Mouse (Mus musculus): ENCODE results near the gene Edn3. TPM values are rescaled to one million over a fixed set of nuclear protein-coding genes. Genes with fewer than 3 reads are reported as not detected.
A peak's percentile ranks its signal among the peaks of the same experiment; 100 is the strongest.

Edn3 gene
- polyA plus RNA-seq, 1 experiment from 2014 or later = 0.11 TPM

- Histone ChIP-seq H3K4me1 (ENCODE audit: insufficient read depth) (no peaks in the 10 kb centered on the region), H3K9me3 (ENCODE audit: low read length) (no peaks in the 10 kb centered on the region), H3K9ac (replicated peaks) (no peak overlapping the region), H3K27me3 (ENCODE audit: insufficient read depth, low read length) (no peaks in the 10 kb centered on the region), H3K4me3 (ENCODE audit: low read depth, low read length) (no peak overlapping the region), H3K27ac (ENCODE audit: low read depth) (no peak overlapping the region), H3K36me3 (replicated peaks; ENCODE audit: insufficient read depth, low read length) (no peaks in the 10 kb centered on the region), H3K4me2 (ENCODE audit: low read depth, low read length) (no peak overlapping the region)
- 88% methylated on average over 1 of the region's 1 CpGs for WGBS (ENCODE audit: insufficient replicate concordance)
- no peak for DNase-seq
- ATAC-seq = no peak
- TF ChIP-seq CTCF (IDR thresholded peaks at IDR 0.05; ENCODE audit: low read depth) (no peak), EP300 (IDR thresholded peaks at IDR 0.05; ENCODE audit: low read depth) (no peak)
Measured at GRCm38 (mm10) chr2:174735270-174735669, 25.1 kb upstream of the Edn3 start.

GRCm38 (mm10) chr2:174747182-174747581, 13.2 kb upstream of the Edn3 start:
- no peaks in the 10 kb centered on the region for H3K9me3 ChIP-seq (ENCODE audit: low read length)
- H3K9ac ChIP-seq (replicated peaks) = no peak overlapping the region
- no peaks in the 10 kb centered on the region for H3K27me3 ChIP-seq (ENCODE audit: insufficient read depth, low read length)
- no peaks in the 10 kb centered on the region for H3K4me1 ChIP-seq (ENCODE audit: insufficient read depth)
- ATAC-seq = no peak
- no peak for DNase-seq
- H3K36me3 ChIP-seq (replicated peaks; ENCODE audit: insufficient read depth, low read length) = no peaks in the 10 kb centered on the region
- H3K27ac ChIP-seq (ENCODE audit: low read depth) = no peak overlapping the region
- WGBS (ENCODE audit: insufficient replicate concordance) = 52% methylated on average over 1 of the region's 1 CpGs
- TF ChIP-seq EP300 (IDR thresholded peaks at IDR 0.05; ENCODE audit: low read depth) = no peak
- TF ChIP-seq CTCF (IDR thresholded peaks at IDR 0.05; ENCODE audit: low read depth) = no peak
- H3K4me3 ChIP-seq (ENCODE audit: low read depth, low read length) = no peak overlapping the region
- H3K4me2 ChIP-seq (ENCODE audit: low read depth, low read length) = no peak overlapping the region

GRCm38 (mm10) chr2:174748381-174748780, 12.0 kb upstream of the Edn3 start:
- ATAC-seq = peak; percentile 67
- no peak overlapping the region for H3K4me3 ChIP-seq (ENCODE audit: low read depth, low read length)
- H3K4me2 ChIP-seq (ENCODE audit: low read depth, low read length) = peak overlapping the region; percentile 24

GRCm38 (mm10) chr2:174753197-174753596, 7.2 kb upstream of the Edn3 start:
- TF ChIP-seq CTCF (IDR thresholded peaks at IDR 0.05; ENCODE audit: low read depth) = no peak
- no peak for TF ChIP-seq EP300 (IDR thresholded peaks at IDR 0.05; ENCODE audit: low read depth)

More at GRCm38 (mm10) chr2:174748381-174748780, 12.0 kb upstream of the Edn3 start:
- TF ChIP-seq EP300 (IDR thresholded peaks at IDR 0.05; ENCODE audit: low read depth) (no peak), CTCF (IDR thresholded peaks at IDR 0.05; ENCODE audit: low read depth) (no peak)
- DNase-seq = no peak
- WGBS (ENCODE audit: insufficient replicate concordance) = 62% methylated on average over 8 of the region's 8 CpGs
- Histone ChIP-seq H3K9me3 (ENCODE audit: low read length) (no peaks in the 10 kb centered on the region), H3K27ac (ENCODE audit: low read depth) (no peak overlapping the region), H3K36me3 (replicated peaks; ENCODE audit: insufficient read depth, low read length) (no peaks in the 10 kb centered on the region), H3K9ac (replicated peaks) (no peak overlapping the region), H3K4me1 (ENCODE audit: insufficient read depth) (no peaks in the 10 kb centered on the region), H3K27me3 (ENCODE audit: insufficient read depth, low read length) (no peaks in the 10 kb centered on the region)

GRCm38 (mm10) chr2:174754231-174754630, 6.2 kb upstream of the Edn3 start:
- Histone ChIP-seq H3K27ac (ENCODE audit: low read depth) (no peak overlapping the region), H3K4me3 (ENCODE audit: low read depth, low read length) (no peak overlapping the region), H3K4me1 (ENCODE audit: insufficient read depth) (no peaks in the 10 kb centered on the region), H3K36me3 (replicated peaks; ENCODE audit: insufficient read depth, low read length) (no peaks in the 10 kb centered on the region), H3K9me3 (ENCODE audit: low read length) (no peaks in the 10 kb centered on the region), H3K4me2 (ENCODE audit: low read depth, low read length) (no peak overlapping the region), H3K9ac (replicated peaks) (no peak overlapping the region), H3K27me3 (ENCODE audit: insufficient read depth, low read length) (no peaks in the 10 kb centered on the region)
- TF ChIP-seq CTCF (IDR thresholded peaks at IDR 0.05; ENCODE audit: low read depth) = no peak
- no peak for TF ChIP-seq EP300 (IDR thresholded peaks at IDR 0.05; ENCODE audit: low read depth)
- no peak for ATAC-seq
- no peak for DNase-seq
- WGBS (ENCODE audit: insufficient replicate concordance) = 76% methylated on average over 1 of the region's 1 CpGs

More at GRCm38 (mm10) chr2:174753197-174753596, 7.2 kb upstream of the Edn3 start:
- Histone ChIP-seq H3K4me1 (ENCODE audit: insufficient read depth) (no peaks in the 10 kb centered on the region), H3K9me3 (ENCODE audit: low read length) (no peaks in the 10 kb centered on the region), H3K36me3 (replicated peaks; ENCODE audit: insufficient read depth, low read length) (no peaks in the 10 kb centered on the region), H3K27ac (ENCODE audit: low read depth) (no peak overlapping the region), H3K4me3 (ENCODE audit: low read depth, low read length) (no peak overlapping the region), H3K4me2 (ENCODE audit: low read depth, low read length) (no peak overlapping the region), H3K27me3 (ENCODE audit: insufficient read depth, low read length) (no peaks in the 10 kb centered on the region), H3K9ac (replicated peaks) (no peak overlapping the region)
- no peak for DNase-seq
- 78% methylated on average over 1 of the region's 1 CpGs for WGBS (ENCODE audit: insufficient replicate concordance)
- ATAC-seq = no peak

- no peaks in the 10 kb centered on the region for H3K9me3 ChIP-seq (ENCODE audit: low read length)
- H3K9ac ChIP-seq (replicated peaks) = no peak overlapping the region
- peaks cover 8% of the 10 kb centered on the region; the same call in 1 of the 2 replicates for H3K27me3 ChIP-seq (ENCODE audit: insufficient read depth, low read length)
- H3K4me1 ChIP-seq (ENCODE audit: insufficient read depth) = no peaks in the 10 kb centered on the region
- WGBS (ENCODE audit: insufficient replicate concordance) = 43% methylated on average over 4 of the region's 4 CpGs
- DNase-seq (no peak), ATAC-seq (no peak)
- H3K4me3 ChIP-seq (ENCODE audit: low read depth, low read length) = no peak overlapping the region
- no peak overlapping the region for H3K27ac ChIP-seq (ENCODE audit: low read depth)
- TF ChIP-seq CTCF (IDR thresholded peaks at IDR 0.05; ENCODE audit: low read depth) = no peak
- TF ChIP-seq EP300 (IDR thresholded peaks at IDR 0.05; ENCODE audit: low read depth) = no peak
- H3K4me2 ChIP-seq (ENCODE audit: low read depth, low read length) = no peak overlapping the region
- no peaks in the 10 kb centered on the region for H3K36me3 ChIP-seq (replicated peaks; ENCODE audit: insufficient read depth, low read length)
Measured at GRCm38 (mm10) chr2:174759189-174759588, 1.2 kb upstream of the Edn3 start.

Measured in liver, postnatal 0 days (tissue).